Mouse (Mus musculus) brain, embryonic 14.5 days (tissue): ENCODE results near the gene Tmcc3. TPM values are rescaled to one million over a fixed set of nuclear protein-coding genes. Genes with fewer than 3 reads are reported as not detected.

Experiments used
- DNase-seq: peaks from one replicate; pipeline ENCODE4 v3.0.0-alpha.2; 2011; ENCODE audit warnings: low read depth
- CTCF ChIP-seq: fragments of 200-500 bp; IDR thresholded peaks from 2 replicates; pipeline ENCODE4 v1.5.1; 2012; ENCODE audit warnings: inconsistent platforms, mild to moderate bottlenecking, moderate library complexity, borderline replicate concordance; ENCODE audit not compliant: insufficient read depth, insufficient read length; ENCODE audit errors: extremely low read depth
- POLR2A ChIP-seq: fragments of 200-500 bp; IDR thresholded peaks from 2 replicates; pipeline ENCODE4 v1.6.1; 2012; ENCODE audit warnings: mild to moderate bottlenecking, inconsistent platforms, borderline replicate concordance; ENCODE audit not compliant: poor library complexity, insufficient read depth, insufficient read length, severe bottlenecking; ENCODE audit errors: extremely low read depth
- polyA plus RNA-seq: library from polyadenylated mRNA; depleted of rRNA; stranded (reverse); fragments of >200 nt; gene quantifications from 2 replicates; pipeline ENCODE4 v1.2.3, GENCODE M21; 2012

Gene Tmcc3
- polyA plus RNA-seq, 1 experiment: 7.2 TPM

DNA sequence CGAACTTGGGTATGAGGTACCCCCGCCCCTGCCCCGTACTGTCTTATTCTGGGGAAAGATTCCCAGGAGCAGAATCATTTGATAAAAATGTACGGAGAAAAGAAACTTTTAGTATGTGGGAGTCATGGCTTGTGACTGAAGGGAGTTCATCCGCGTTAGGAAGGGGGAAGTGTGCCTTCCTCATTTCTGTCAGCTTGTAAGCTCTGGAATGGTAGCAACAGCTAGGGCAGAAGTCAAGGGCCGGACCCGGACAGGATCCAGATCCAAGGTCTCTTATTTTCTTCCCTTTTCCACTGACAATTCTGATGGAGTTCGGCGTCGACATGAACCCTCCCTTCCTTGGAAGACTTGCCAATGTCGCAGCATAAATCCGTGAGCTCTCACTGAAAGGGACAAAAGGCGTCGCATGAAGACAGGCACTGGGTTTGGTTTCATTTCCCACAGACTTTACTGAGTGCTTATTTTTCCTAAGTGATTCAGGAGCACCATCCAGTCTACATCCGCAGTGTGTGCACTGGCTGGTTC is 193.6 kb downstream of the Tmcc3 start:
- TF ChIP-seq POLR2A (no peak), CTCF (no peak)
- no peak for DNase-seq

DNA sequence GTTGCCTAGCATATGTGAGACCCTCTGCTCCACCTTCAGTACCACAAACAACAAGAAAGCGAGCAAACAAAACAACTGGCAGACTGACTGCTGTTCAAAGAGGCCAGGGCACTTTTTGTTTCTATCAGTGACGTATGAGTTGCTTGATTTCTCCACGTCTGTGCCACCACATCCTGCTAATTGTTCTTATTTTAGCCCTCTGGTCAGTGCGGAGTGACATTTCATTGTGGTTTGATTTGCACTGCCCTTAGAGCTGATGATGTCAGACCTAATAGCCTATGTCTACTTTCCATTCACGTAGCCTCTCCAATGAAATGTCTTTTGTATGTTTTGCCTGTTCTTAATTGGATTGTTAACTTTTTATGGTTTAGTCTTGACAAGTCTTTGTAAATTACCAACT is 197.1 kb downstream of the Tmcc3 start:
- TF ChIP-seq CTCF (no peak), POLR2A (no peak)
- no peak for DNase-seq

DNA sequence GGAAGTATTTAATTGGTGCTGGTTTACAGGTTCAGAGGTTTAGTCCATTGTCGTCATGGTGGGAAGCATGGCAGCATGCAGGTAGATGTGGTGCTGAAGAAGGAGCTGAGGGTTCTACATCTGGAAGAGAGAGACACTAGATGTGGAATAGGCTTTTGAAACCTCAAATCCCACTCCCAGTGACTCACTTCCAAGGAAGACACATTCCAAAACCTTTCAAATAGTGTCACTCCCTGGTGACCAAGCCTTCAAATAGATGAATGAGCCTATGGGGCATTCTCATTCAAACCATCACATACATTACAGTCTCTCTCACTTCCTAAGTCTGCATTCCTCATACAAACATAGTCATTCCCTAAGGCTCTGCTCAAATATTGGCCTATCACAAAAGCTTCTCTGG is 201.0 kb downstream of the Tmcc3 start:
- TF ChIP-seq CTCF (no peak), POLR2A (no peak)
- no peak for DNase-seq

DNA sequence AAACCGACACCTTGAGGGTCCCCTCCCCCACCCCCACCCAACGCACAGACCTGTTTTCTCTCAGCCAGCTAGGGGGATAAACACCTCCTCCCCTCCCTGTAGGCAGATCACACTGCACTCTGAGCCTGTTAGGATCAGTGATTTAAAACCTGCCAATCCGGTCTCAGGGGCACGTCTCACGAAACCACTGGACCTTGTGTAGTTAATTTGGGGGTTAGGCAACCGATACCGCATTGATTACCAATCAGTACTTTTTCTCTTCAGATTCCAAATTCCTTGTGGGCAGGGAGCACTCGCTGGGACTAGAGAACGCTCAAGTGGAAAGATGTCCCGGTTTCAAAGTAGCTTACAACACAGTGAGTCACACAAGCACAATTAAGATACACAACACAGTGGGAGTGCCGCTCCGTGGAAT is 202.3 kb downstream of the Tmcc3 start:
- DNase-seq: peak; percentile 35

GRCm38 (mm10) chr10:94514506-94515178 is 202.9 kb downstream of the Tmcc3 start:
- peak; percentile 72 for DNase-seq
- no peak for TF ChIP-seq CTCF
- no peak for TF ChIP-seq POLR2A

More for the DNA sequence above, 202.3 kb downstream of the Tmcc3 start:
- TF ChIP-seq POLR2A (no peak), CTCF (no peak)

DNA sequence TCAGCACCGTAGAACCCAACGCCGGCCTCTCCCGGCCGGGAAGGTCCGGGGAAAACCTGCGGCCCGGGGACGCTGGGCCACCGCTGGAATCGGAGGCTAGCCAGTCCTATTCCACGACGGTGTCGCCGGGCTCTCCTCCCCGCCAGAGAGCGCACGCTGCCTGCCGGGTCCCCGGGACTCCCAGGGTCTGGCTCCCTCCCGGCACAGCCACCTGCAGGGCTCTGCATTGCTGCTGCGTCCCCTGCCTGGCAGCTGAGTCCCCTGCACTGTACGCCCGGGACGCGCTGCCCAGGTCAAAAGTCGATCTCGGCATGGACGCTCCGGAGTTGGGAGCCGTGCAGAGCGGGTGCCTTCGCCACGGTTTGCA is 203.4 kb downstream of the Tmcc3 start:
- peak; percentile 85 for DNase-seq
- TF ChIP-seq POLR2A: no peak
- TF ChIP-seq CTCF: peak; percentile 51

DNA sequence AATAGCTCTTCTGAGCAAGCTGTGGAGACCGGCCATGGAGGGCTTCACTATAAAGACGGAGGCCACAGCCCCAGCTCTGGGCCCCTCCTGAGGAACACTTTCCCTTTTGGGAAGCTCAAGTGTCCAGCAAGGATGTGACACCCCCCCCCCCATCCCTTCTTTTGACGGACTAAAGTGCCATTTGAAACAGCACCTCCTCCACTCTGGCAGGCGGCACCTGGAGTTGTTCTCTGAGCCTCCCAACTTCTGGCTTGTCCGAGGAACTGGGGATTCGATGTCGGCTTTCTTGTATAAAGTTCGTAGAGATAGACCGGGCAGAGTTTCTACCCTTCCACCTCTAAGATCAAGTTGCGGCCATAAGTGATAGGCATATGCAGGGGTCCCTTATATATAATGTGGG is 203.8 kb downstream of the Tmcc3 start:
- DNase-seq: no peak
- no peak for TF ChIP-seq CTCF
- TF ChIP-seq POLR2A: no peak

GRCm38 (mm10) chr10:94519887-94520286 is 208.1 kb downstream of the Tmcc3 start:
- TF ChIP-seq CTCF (no peak), POLR2A (no peak)
- DNase-seq: no peak

DNA sequence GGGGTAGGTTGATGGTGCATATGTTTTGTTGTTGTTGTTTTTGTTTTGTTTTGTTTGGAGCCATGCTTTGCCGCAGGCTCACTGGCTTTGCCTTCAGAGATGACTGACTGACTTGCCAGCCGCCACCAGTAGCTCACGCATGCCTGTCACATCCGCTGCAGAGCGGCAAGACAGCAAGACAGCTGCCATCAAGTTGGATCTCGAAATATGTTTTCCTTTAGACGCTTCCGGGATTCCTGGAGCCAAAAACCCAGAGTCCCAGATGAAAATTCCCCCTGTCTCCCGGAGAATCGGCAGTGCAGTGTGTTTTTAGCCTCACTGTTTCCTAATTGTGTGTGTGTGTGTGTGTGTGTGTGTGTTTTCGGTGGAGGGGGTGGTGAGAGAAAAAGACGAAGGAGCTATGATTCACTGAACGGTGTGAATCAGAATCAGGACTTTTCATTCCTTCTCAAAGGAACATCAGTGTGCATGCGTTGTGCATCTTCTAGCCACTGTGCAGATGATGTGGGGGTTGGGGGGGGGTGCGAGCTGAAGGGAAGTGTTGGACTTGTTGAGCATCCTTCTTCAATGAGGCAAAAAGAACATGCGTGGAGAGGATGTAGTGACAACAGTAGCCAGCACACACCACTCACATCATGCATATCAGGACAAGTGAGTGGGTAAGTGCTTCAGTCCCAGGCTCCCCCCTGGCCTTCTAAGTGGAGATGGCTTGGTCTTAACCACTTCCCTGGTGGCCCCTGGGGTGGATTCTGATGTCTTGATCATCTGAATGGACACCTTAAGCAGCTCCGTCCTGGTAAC is 208.8 kb downstream of the Tmcc3 start:
- peak; percentile 55 for DNase-seq
- TF ChIP-seq CTCF: no peak

- peak; percentile 42 for DNase-seq
These were observed 209.3 kb downstream of the Tmcc3 start for GRCm38 (mm10) chr10:94521107-94521401.

GRCm38 (mm10) chr10:94521776-94522175 is 210.0 kb downstream of the Tmcc3 start:
- TF ChIP-seq POLR2A: no peak
- TF ChIP-seq CTCF: no peak
- no peak for DNase-seq

More at GRCm38 (mm10) chr10:94521107-94521401, 209.3 kb downstream of the Tmcc3 start:
- no peak for TF ChIP-seq POLR2A
- no peak for TF ChIP-seq CTCF

DNA sequence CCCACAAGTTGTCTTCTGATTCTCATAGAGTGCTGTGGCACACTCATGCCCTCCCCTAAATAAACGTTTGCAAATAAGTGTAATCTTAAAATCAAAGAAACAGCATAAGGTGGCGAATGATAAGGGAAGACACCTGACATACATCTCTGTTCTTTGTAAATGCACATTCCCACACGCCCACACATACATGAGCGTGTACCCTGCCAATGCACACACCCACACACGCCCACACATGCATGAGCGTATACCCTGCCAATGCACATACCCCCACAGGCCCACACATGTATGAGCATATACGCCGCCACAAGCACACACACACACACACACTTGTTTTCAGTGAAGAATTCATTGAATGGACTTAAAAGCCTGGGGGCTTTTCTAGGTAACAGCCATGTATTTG is 211.5 kb downstream of the Tmcc3 start:
- TF ChIP-seq POLR2A: no peak
- TF ChIP-seq CTCF: no peak
- DNase-seq: no peak

DNA sequence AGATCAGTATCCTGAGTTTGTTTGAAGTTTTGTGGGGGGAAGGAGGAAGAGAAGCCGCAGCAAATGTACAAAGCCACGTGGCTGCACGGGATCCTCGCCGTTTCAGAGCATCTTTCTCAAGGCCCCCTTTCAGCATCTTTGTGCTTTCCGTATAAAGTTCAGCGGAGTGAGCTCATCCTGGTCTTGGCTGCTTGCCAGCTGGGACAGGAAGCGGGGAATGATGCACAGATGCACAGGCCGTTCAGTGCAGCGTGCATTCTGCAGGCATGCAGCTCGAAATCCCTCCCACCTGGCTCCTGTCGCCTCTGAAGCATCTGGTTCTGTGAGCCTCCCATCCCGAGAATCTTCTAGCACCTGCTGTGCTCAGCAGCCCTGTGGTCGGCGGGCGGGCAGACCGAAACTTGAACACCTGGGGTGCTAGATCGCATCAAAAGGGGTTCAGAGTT is 212.0 kb downstream of the Tmcc3 start:
- DNase-seq: peak; percentile 92
- no peak for TF ChIP-seq CTCF
- TF ChIP-seq POLR2A: no peak

GRCm38 (mm10) chr10:94524966-94525365 is 213.2 kb downstream of the Tmcc3 start:
- TF ChIP-seq CTCF: no peak
- TF ChIP-seq POLR2A: no peak
- no peak for DNase-seq

DNA sequence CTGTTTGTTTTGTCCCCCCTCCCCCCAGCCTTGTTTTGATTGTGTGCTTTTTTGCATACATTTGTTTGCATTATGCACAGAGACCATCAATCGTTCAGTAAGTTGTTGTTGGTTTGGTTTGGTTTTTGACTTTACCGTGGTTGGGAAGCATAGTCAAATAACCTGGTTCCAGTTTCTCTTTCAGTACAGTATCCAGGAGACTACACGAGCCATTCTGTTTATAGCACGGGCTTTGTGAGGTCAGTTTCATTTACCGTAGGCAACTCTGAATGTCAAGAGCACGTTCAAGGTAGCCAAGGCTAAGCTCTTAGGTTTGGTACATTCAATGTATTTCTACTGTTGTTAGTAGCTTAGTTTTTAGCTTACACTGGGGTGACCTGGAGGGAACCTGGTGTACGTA is 214.0 kb downstream of the Tmcc3 start:
- no peak for DNase-seq
- no peak for TF ChIP-seq CTCF

DNA sequence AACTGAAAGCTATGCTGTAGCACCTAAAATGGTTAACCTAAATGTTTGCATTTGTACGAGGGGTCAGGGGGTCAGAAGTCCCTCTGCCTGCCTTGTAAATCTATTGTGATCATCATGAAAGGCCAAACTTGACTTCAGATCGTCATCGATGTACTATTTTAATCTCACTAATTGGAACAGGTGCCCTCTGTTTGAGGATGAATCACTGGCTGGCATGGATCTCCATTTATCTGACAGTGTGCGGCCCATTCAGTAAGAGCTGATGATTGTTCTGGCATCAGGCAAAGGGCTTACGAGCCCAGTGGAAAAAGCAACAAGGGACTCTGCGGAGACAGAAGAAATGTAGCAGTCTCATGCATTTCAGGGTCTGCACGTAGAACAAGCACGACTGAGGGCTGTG is 215.1 kb downstream of the Tmcc3 start:
- DNase-seq: no peak
- TF ChIP-seq CTCF (no peak), POLR2A (no peak)
